Mouse (Mus musculus) lung, postnatal 0 days (tissue): ENCODE measurements around the gene Osbpl3.

Source experiments
- CTCF ChIP-seq: IDR thresholded peaks from 2 replicates; pipeline ENCODE4 v1.5.1; 2016; ENCODE audit warnings: antibody characterized with exemption, mild to moderate bottlenecking
- EP300 ChIP-seq: IDR thresholded peaks from 2 replicates; pipeline ENCODE4 v1.6.1; 2016; ENCODE audit warnings: antibody characterized with exemption, mild to moderate bottlenecking, control low read depth

GRCm38 (mm10) chr6:50354688-50355660 lies 101.0 kb downstream of the Osbpl3 start:
- TF ChIP-seq CTCF = no peak
- no peak for TF ChIP-seq EP300
